Mouse (Mus musculus): ENCODE data around the gene Tjp2. TPM values are rescaled to one million over a fixed set of nuclear protein-coding genes. Genes with fewer than 3 reads are reported as not detected.

Gene Tjp2
- polyA plus RNA-seq, 1 experiment from 2014 or later: 18.3 TPM

DNA sequence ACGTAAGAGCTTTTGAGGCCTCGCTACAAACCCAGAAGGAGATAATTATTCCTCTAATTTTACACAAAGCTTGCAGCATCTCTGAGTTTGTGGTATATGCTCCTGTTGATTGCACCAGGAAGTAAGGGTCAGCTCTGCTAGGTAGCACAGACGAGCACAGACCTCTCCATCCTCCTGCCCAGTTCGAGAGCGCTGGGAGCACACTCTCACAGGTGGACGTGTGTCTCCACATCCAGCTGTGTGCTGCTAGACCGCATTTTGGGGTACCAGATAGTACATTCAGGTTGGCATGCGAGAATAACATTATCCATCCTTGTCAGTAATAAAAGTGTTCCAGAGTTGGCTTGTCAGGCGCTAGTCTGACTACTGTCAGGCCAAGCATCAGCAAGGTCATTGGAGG, 5.8 kb downstream of the Tjp2 start:
- TF ChIP-seq EP300 (optimal IDR thresholded peaks at IDR 0.05) (no peak), CTCF (IDR thresholded peaks at IDR 0.05; ENCODE audit: low read depth) (no peak)
- WGBS: 73% methylated on average over 9 of the region's 9 CpGs
- ATAC-seq (ENCODE audit: low FRiP score, low TSS enrichment): no peak
- Histone ChIP-seq H3K27ac (replicated peaks) (no peak overlapping the region), H3K4me3 (ENCODE audit: low read depth, low read length) (no peak overlapping the region), H3K36me3 (ENCODE audit: control insufficient read depth, insufficient read depth, low read length) (no peaks in the 10 kb centered on the region), H3K9ac (ENCODE audit: low read length) (no peak overlapping the region), H3K4me2 (replicated peaks; ENCODE audit: low read depth) (no peak overlapping the region), H3K27me3 (ENCODE audit: control insufficient read depth, insufficient read depth, low read length) (no peaks in the 10 kb centered on the region), H3K4me1 (replicated peaks; ENCODE audit: control insufficient read depth, insufficient read depth) (no peaks in the 10 kb centered on the region), H3K9me3 (ENCODE audit: control insufficient read depth, low read length) (no peaks in the 10 kb centered on the region)
- DNase-seq (ENCODE audit: low spot score): no peak

GRCm38 (mm10) chr19:24218291-24218690, 6.5 kb downstream of the Tjp2 start:
- Histone ChIP-seq H3K27me3 (ENCODE audit: control insufficient read depth, insufficient read depth, low read length) (no peaks in the 10 kb centered on the region), H3K9ac (ENCODE audit: low read length) (no peak overlapping the region), H3K9me3 (ENCODE audit: control insufficient read depth, low read length) (no peaks in the 10 kb centered on the region), H3K36me3 (ENCODE audit: control insufficient read depth, insufficient read depth, low read length) (no peaks in the 10 kb centered on the region), H3K4me3 (ENCODE audit: low read depth, low read length) (no peak overlapping the region), H3K27ac (replicated peaks) (no peak overlapping the region), H3K4me2 (replicated peaks; ENCODE audit: low read depth) (no peak overlapping the region), H3K4me1 (replicated peaks; ENCODE audit: control insufficient read depth, insufficient read depth) (no peaks in the 10 kb centered on the region)
- ATAC-seq (ENCODE audit: low FRiP score, low TSS enrichment) (no peak), DNase-seq (ENCODE audit: low spot score) (no peak)
- TF ChIP-seq CTCF (IDR thresholded peaks at IDR 0.05; ENCODE audit: low read depth) (peak; percentile 65), EP300 (optimal IDR thresholded peaks at IDR 0.05) (no peak)
- WGBS: 55% methylated on average over 2 of the region's 2 CpGs

- no peak overlapping the region for H3K27ac ChIP-seq (replicated peaks)
- no peak for TF ChIP-seq EP300 (optimal IDR thresholded peaks at IDR 0.05)
- no peak for TF ChIP-seq CTCF (IDR thresholded peaks at IDR 0.05; ENCODE audit: low read depth)
- ATAC-seq (ENCODE audit: low FRiP score, low TSS enrichment) (no peak), DNase-seq (ENCODE audit: low spot score) (no peak)
- H3K4me3 ChIP-seq (ENCODE audit: low read depth, low read length): no peak overlapping the region
- H3K9ac ChIP-seq (ENCODE audit: low read length): no peak overlapping the region
- H3K9me3 ChIP-seq (ENCODE audit: control insufficient read depth, low read length): no peaks in the 10 kb centered on the region
- H3K36me3 ChIP-seq (ENCODE audit: control insufficient read depth, insufficient read depth, low read length): no peaks in the 10 kb centered on the region
- no peak overlapping the region for H3K4me2 ChIP-seq (replicated peaks; ENCODE audit: low read depth)
- H3K27me3 ChIP-seq (ENCODE audit: control insufficient read depth, insufficient read depth, low read length): no peaks in the 10 kb centered on the region
- H3K4me1 ChIP-seq (replicated peaks; ENCODE audit: control insufficient read depth, insufficient read depth): no peaks in the 10 kb centered on the region
Observed at GRCm38 (mm10) chr19:24217851-24218250, 7.0 kb downstream of the Tjp2 start.

DNA sequence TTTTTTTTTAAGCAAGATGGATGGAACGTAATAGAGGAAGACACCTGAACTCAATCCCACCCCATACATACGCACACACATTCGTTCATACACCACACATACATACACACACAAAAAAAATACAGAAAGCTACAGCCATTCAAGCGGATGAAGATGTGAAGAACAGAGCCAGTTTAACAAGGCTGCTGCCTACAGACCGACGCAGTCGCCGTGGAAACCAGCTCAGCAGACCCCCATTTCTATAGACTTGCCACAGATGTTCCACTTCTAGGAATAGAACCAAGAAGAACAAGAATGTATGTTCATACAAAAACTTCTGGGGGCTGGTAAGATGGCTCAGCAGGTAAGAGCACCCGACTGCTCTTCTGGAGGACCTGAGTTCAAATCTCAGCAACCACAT, 8.1 kb downstream of the Tjp2 start:
- H3K4me1 ChIP-seq (replicated peaks; ENCODE audit: control insufficient read depth, insufficient read depth): no peaks in the 10 kb centered on the region
- no peak overlapping the region for H3K27ac ChIP-seq (replicated peaks)
- no peaks in the 10 kb centered on the region for H3K36me3 ChIP-seq (ENCODE audit: control insufficient read depth, insufficient read depth, low read length)
- H3K4me3 ChIP-seq (ENCODE audit: low read depth, low read length): no peak overlapping the region
- 91% methylated on average over 9 of the region's 9 CpGs for WGBS
- H3K9ac ChIP-seq (ENCODE audit: low read length): no peak overlapping the region
- no peak for DNase-seq (ENCODE audit: low spot score)
- no peak for ATAC-seq (ENCODE audit: low FRiP score, low TSS enrichment)
- H3K4me2 ChIP-seq (replicated peaks; ENCODE audit: low read depth): no peak overlapping the region
- no peak for TF ChIP-seq CTCF (IDR thresholded peaks at IDR 0.05; ENCODE audit: low read depth)
- TF ChIP-seq EP300 (optimal IDR thresholded peaks at IDR 0.05): no peak
- H3K9me3 ChIP-seq (ENCODE audit: control insufficient read depth, low read length): no peaks in the 10 kb centered on the region
- H3K27me3 ChIP-seq (ENCODE audit: control insufficient read depth, insufficient read depth, low read length): no peaks in the 10 kb centered on the region

GRCm38 (mm10) chr19:24214939-24215338, 9.9 kb downstream of the Tjp2 start:
- Histone ChIP-seq H3K9ac (ENCODE audit: low read length) (no peak overlapping the region), H3K27me3 (ENCODE audit: control insufficient read depth, insufficient read depth, low read length) (no peaks in the 10 kb centered on the region), H3K9me3 (ENCODE audit: control insufficient read depth, low read length) (no peaks in the 10 kb centered on the region), H3K4me1 (replicated peaks; ENCODE audit: control insufficient read depth, insufficient read depth) (no peaks in the 10 kb centered on the region), H3K4me2 (replicated peaks; ENCODE audit: low read depth) (no peak overlapping the region), H3K27ac (replicated peaks) (no peak overlapping the region), H3K36me3 (ENCODE audit: control insufficient read depth, insufficient read depth, low read length) (no peaks in the 10 kb centered on the region), H3K4me3 (ENCODE audit: low read depth, low read length) (no peak overlapping the region)
- no peak for ATAC-seq (ENCODE audit: low FRiP score, low TSS enrichment)
- no peak for TF ChIP-seq EP300 (optimal IDR thresholded peaks at IDR 0.05)
- TF ChIP-seq CTCF (IDR thresholded peaks at IDR 0.05; ENCODE audit: low read depth): peak; percentile 60
- 74% methylated on average over 7 of the region's 7 CpGs for WGBS
- peak; percentile 62 for DNase-seq (ENCODE audit: low spot score)

- no peaks in the 10 kb centered on the region for H3K27me3 ChIP-seq (ENCODE audit: control insufficient read depth, insufficient read depth, low read length)
- no peak overlapping the region for H3K4me3 ChIP-seq (ENCODE audit: low read depth, low read length)
- TF ChIP-seq CTCF (IDR thresholded peaks at IDR 0.05; ENCODE audit: low read depth) (no peak), EP300 (optimal IDR thresholded peaks at IDR 0.05) (no peak)
- H3K4me1 ChIP-seq (replicated peaks; ENCODE audit: control insufficient read depth, insufficient read depth): no peaks in the 10 kb centered on the region
- WGBS: 52% methylated on average over 7 of the region's 7 CpGs
- ATAC-seq (ENCODE audit: low FRiP score, low TSS enrichment): 0 out of 2 replicates have a peak, but pooled peaks have one; percentile 18
- H3K9ac ChIP-seq (ENCODE audit: low read length): no peak overlapping the region
- H3K9me3 ChIP-seq (ENCODE audit: control insufficient read depth, low read length): no peaks in the 10 kb centered on the region
- no peak overlapping the region for H3K4me2 ChIP-seq (replicated peaks; ENCODE audit: low read depth)
- no peak for DNase-seq (ENCODE audit: low spot score)
- H3K36me3 ChIP-seq (ENCODE audit: control insufficient read depth, insufficient read depth, low read length): no peaks in the 10 kb centered on the region
- H3K27ac ChIP-seq (replicated peaks): no peak overlapping the region
Observed at GRCm38 (mm10) chr19:24213299-24213698, 11.5 kb downstream of the Tjp2 start.

Data from stomach, postnatal 0 days (tissue).